Comparison of ENCODE assay signal across 14 mouse cellular contexts in genomic region chr13:115326294-115326693, GRCm38 (mm10).
"Had no signal": no experiment of that assay in that cellular context is flagged by ENCODE, and none has a peak within 500 bp of the region (broad histone marks: within the 10 kb centered on the region; RNA-seq: fewer than 3 reads in every experiment).

No protein-coding gene starts in this region.

- H3K27ac ChIP-seq: limb, embryonic 10.5 days; limb, embryonic 13.5 days; macrophage; midbrain, embryonic 12.5 days had no signal

- H3K36me3 ChIP-seq: limb, embryonic 10.5 days; limb, embryonic 13.5 days; midbrain, embryonic 12.5 days had no signal

- H3K9ac ChIP-seq: limb, embryonic 13.5 days; lung, embryonic 14.5 days; midbrain, embryonic 12.5 days had no signal

- H3K9me3 ChIP-seq: limb, embryonic 10.5 days; limb, embryonic 13.5 days; midbrain, embryonic 12.5 days had no signal

- H3K27me3 ChIP-seq: limb, embryonic 13.5 days; midbrain, embryonic 12.5 days had no signal

- H3K4me2 ChIP-seq: limb, embryonic 13.5 days; lung, embryonic 14.5 days; midbrain, embryonic 12.5 days had no signal

- H3K4me3 ChIP-seq: limb, embryonic 10.5 days; limb, embryonic 13.5 days; midbrain, embryonic 12.5 days had no signal

- ATAC-seq: lung, postnatal 0 days had no signal

- H3K4me1 ChIP-seq: limb, embryonic 13.5 days had no signal

- DNase-seq: kidney, adult 18-20 months; kidney, adult 9 months; kidney, postnatal 14 days; kidney, postnatal 4 days; lung, embryonic 14.5 days; spleen, adult 18-20 months; thymus, adult 2 months; thymus, postnatal 14 days; thymus, postnatal 4 days had no signal
